Mouse (Mus musculus): ENCODE data around the gene Neu1. TPM values are rescaled to one million over a fixed set of nuclear protein-coding genes. Genes with fewer than 3 reads are reported as not detected.

The Neu1 gene
- total and polyA plus RNA-seq, 3 experiments, result 31.2 to 32.0 (median 31.9) TPM

DNA sequence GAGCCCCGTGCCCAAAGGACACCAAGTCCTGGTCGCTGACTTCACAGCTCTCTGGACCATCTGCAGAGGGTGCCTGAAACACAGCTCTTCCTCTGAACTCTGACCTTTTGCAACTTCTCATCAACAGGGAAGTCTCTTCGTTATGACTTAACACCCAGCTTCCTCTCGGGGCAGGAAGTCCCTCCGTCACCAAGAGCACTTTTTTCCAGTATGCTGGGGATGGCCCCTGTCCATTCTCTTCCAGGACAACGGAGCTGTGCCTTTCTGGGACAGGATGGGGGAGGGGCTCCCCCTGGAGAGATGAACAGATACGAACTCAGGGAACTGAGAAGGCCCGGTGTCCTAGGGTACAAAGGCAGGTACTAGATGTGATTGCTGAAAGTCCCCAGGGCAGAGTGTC lies 3.8 kb downstream of the Neu1 start:
- Histone ChIP-seq H3K4me3 (replicated peaks in 1 of 3; ENCODE audit: low read depth in 2 of 3, low read length in 2 of 3, poor library complexity in 1 of 3) (no peak overlapping the region), H3K79me2 (replicated peaks; ENCODE audit: control insufficient read depth, extremely low read depth, insufficient read depth, poor library complexity, severe bottlenecking) (no peaks in the 10 kb centered on the region), H3K27ac (ENCODE audit: insufficient read depth, low read depth) (no peak overlapping the region), H3K4me2 (ENCODE audit: insufficient read depth, low read depth, poor library complexity, severe bottlenecking) (no peak overlapping the region), H3K27me3 (replicated peaks) (no peaks in the 10 kb centered on the region), H3K9me3 (replicated peaks; ENCODE audit: low read length) (no peaks in the 10 kb centered on the region), H3K36me3 (replicated peaks in 1 of 2; ENCODE audit: control insufficient read depth in 1 of 2, insufficient read depth in 1 of 2, low read length in 1 of 2) (peaks cover 16 to 57% of the 10 kb centered on the region in 2 experiments), H3K4me1 (ENCODE audit: control insufficient read depth in 1 of 2, insufficient read depth in 2 of 2) (peaks cover 8 to 39% of the 10 kb centered on the region in 2 experiments), H3K9ac (ENCODE audit: insufficient read depth, low read depth) (no peak overlapping the region)
- dilution Hi-C loops (cut with MboI; ENCODE audit: extremely low pct_ligation_motif_present, extremely low pct_unique_long_range_greater_than_20kb, low sequenced_read_pairs) (no loop called here), in situ Hi-C loops (cut with MboI; ENCODE audit: low pct_ligation_motif_present, low pct_unique_long_range_greater_than_20kb, low sequenced_read_pairs) (no loop called here)
- no peak for DNase-seq (ENCODE audit: extremely low read depth)
- no peak for TF ChIP-seq NRF1 (IDR thresholded peaks at IDR 0.05; ENCODE audit: low read depth, low read length)
- no peak for TF ChIP-seq ETS1 (conservative IDR thresholded peaks at IDR 0.05; ENCODE audit: low read depth, low read length)
- TF ChIP-seq USF2 (conservative IDR thresholded peaks at IDR 0.05; ENCODE audit: low read depth, low read length), result no peak
- no peak for TF ChIP-seq MYC (IDR thresholded peaks at IDR 0.05; ENCODE audit: low read depth, low read length)
- no peak for TF ChIP-seq RCOR1 (conservative IDR thresholded peaks at IDR 0.05; ENCODE audit: low read depth, low read length)
- TF ChIP-seq ZMIZ1 (IDR thresholded peaks at IDR 0.05; ENCODE audit: low read depth, low read length), result no peak
- TF ChIP-seq SMC3 (IDR thresholded peaks at IDR 0.05; ENCODE audit: low read depth, low read length), result no peak

DNA sequence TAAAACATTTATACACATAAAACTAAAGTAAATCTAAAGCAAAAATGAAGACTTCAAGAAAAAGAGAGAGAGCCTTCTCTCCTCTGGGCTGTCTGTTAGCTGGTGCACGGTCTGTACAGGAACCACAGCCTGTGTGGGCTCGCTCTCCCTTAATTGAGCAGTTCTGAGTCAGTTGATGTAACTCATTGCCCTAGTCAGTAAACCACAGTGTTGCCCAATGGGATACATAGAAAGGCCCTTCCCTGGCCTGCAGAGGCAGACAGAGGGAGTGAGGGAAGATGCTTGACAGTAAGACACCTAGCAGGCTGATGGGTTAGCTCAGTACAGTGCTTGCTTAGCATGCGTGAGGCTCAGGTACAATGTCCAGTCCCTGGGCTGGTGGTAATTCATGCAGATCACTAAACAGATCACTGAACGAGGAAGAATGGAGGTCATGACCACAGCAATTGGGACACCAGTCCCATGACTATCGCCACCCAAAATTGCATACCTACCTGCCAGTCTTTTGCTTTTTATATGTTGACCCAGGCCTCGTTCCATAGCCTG lies 7.0 kb downstream of the Neu1 start:
- in situ Hi-C loops (cut with MboI; ENCODE audit: low pct_ligation_motif_present, low pct_unique_long_range_greater_than_20kb, low sequenced_read_pairs), result no loop called here

DNA sequence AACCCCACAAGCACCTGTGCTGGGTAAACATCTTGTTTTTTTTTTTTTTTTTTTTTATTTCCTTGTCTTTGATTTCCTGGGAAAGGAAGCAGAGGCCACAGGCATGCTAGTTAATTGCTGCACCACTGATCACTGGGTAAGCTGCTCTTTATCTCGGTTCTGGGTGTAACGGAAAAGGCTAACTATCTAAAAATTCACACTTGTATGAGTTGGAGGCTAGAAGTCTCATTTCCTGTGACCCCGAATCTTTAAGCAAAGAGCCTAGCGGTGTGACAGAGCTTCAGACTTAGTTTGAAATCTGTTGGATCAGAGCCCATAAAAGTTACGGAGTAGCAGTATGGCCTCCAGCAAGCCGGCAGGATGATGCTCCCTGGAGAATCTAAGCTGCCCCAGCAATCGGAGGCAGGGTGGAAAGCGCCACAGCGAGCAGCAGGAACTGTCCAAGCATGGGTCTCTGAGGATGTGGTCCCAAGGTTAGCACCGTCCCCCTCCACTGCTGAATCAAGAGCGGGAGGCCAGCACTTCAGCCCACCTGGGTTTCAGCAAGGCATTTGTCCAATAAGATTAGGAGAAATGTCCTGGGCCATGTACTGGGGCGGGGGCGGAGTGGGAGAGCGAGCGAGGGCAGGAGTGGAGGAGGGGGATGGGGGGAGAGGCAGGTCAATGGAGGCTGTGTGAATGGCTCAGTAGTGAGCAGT lies 10.4 kb downstream of the Neu1 start:
- dilution Hi-C loops (cut with MboI; ENCODE audit: extremely low pct_ligation_motif_present, extremely low pct_unique_long_range_greater_than_20kb, low sequenced_read_pairs), result no loop called here
- no peak for TF ChIP-seq ELF1 (IDR thresholded peaks at IDR 0.05; ENCODE audit: low read depth, low read length)
- no peak for TF ChIP-seq EP300 (IDR thresholded peaks at IDR 0.05; ENCODE audit: low read length)
- TF ChIP-seq POLR2AphosphoS2 (IDR thresholded peaks at IDR 0.05; ENCODE audit: low read depth, low read length), result no peak
- no peak for TF ChIP-seq ETS1 (conservative IDR thresholded peaks at IDR 0.05; ENCODE audit: low read depth, low read length)
- no peak for TF ChIP-seq RCOR1 (conservative IDR thresholded peaks at IDR 0.05; ENCODE audit: low read depth, low read length)
- in situ Hi-C loops (cut with MboI; ENCODE audit: low pct_ligation_motif_present, low pct_unique_long_range_greater_than_20kb, low sequenced_read_pairs), result no loop called here
- no peaks in the 10 kb centered on the region for H3K27me3 ChIP-seq (replicated peaks)
- no peak overlapping the region for H3K9ac ChIP-seq (ENCODE audit: insufficient read depth, low read depth)
- no peaks in the 10 kb centered on the region for H3K4me1 ChIP-seq (ENCODE audit: control insufficient read depth in 1 of 2, insufficient read depth in 2 of 2)
- no peak for DNase-seq (ENCODE audit: extremely low read depth)
- H3K27ac ChIP-seq (ENCODE audit: insufficient read depth, low read depth), result no peak overlapping the region
- H3K4me3 ChIP-seq (replicated peaks in 1 of 3; ENCODE audit: low read depth in 2 of 3, low read length in 2 of 3, poor library complexity in 1 of 3), result no peak overlapping the region
- H3K4me2 ChIP-seq (ENCODE audit: insufficient read depth, low read depth, poor library complexity, severe bottlenecking), result no peak overlapping the region
- H3K36me3 ChIP-seq (replicated peaks in 1 of 2; ENCODE audit: control insufficient read depth in 1 of 2, insufficient read depth in 1 of 2, low read length in 1 of 2), result peaks cover 0 to 24% of the 10 kb centered on the region in 2 experiments
- H3K9me3 ChIP-seq (replicated peaks; ENCODE audit: low read length), result no peaks in the 10 kb centered on the region
- H3K79me2 ChIP-seq (replicated peaks; ENCODE audit: control insufficient read depth, extremely low read depth, insufficient read depth, poor library complexity, severe bottlenecking), result no peaks in the 10 kb centered on the region

More for the DNA sequence above, 7.0 kb downstream of the Neu1 start:
- dilution Hi-C loops (cut with MboI; ENCODE audit: extremely low pct_ligation_motif_present, extremely low pct_unique_long_range_greater_than_20kb, low sequenced_read_pairs), result no loop called here
- no peak overlapping the region for H3K27ac ChIP-seq (ENCODE audit: insufficient read depth, low read depth)
- no peaks in the 10 kb centered on the region for H3K27me3 ChIP-seq (replicated peaks)
- H3K79me2 ChIP-seq (replicated peaks; ENCODE audit: control insufficient read depth, extremely low read depth, insufficient read depth, poor library complexity, severe bottlenecking), result no peaks in the 10 kb centered on the region
- H3K4me1 ChIP-seq (ENCODE audit: control insufficient read depth in 1 of 2, insufficient read depth in 2 of 2), result peaks cover 2 to 24% of the 10 kb centered on the region in 2 experiments; a peak in 3 of 4 replicates
- peaks cover 16 to 51% of the 10 kb centered on the region in 2 experiments for H3K36me3 ChIP-seq (replicated peaks in 1 of 2; ENCODE audit: control insufficient read depth in 1 of 2, insufficient read depth in 1 of 2, low read length in 1 of 2)
- TF ChIP-seq HCFC1 (IDR thresholded peaks at IDR 0.05; ENCODE audit: low read depth, low read length), result no peak
- TF ChIP-seq RAD21 (IDR thresholded peaks at IDR 0.05; ENCODE audit: low read depth, low read length), result no peak
- no peak for TF ChIP-seq POLR2A (IDR thresholded peaks at IDR 0.05; ENCODE audit: low read depth, low read length)
- TF ChIP-seq ETS1 (conservative IDR thresholded peaks at IDR 0.05; ENCODE audit: low read depth, low read length), result no peak
- no peak for TF ChIP-seq TCF12 (IDR thresholded peaks at IDR 0.05; ENCODE audit: low read depth, low read length)
- TF ChIP-seq POLR2AphosphoS2 (IDR thresholded peaks at IDR 0.05; ENCODE audit: low read depth, low read length), result no peak
- TF ChIP-seq NRF1 (IDR thresholded peaks at IDR 0.05; ENCODE audit: low read depth, low read length), result no peak
- TF ChIP-seq RCOR1 (conservative IDR thresholded peaks at IDR 0.05; ENCODE audit: low read depth, low read length), result no peak
- TF ChIP-seq SIN3A (IDR thresholded peaks at IDR 0.05; ENCODE audit: low read length), result no peak
- no peak for TF ChIP-seq MEF2A (IDR thresholded peaks at IDR 0.05; ENCODE audit: borderline replicate concordance, low read depth, low read length)
- no peaks in the 10 kb centered on the region for H3K9me3 ChIP-seq (replicated peaks; ENCODE audit: low read length)
- no peak for DNase-seq (ENCODE audit: extremely low read depth)
- no peak overlapping the region for H3K9ac ChIP-seq (ENCODE audit: insufficient read depth, low read depth)
- no peak overlapping the region for H3K4me3 ChIP-seq (replicated peaks in 1 of 3; ENCODE audit: low read depth in 2 of 3, low read length in 2 of 3, poor library complexity in 1 of 3)
- H3K4me2 ChIP-seq (ENCODE audit: insufficient read depth, low read depth, poor library complexity, severe bottlenecking), result no peak overlapping the region

Data from CH12.LX (cell line).